Mouse (Mus musculus) lung, adult 2 months (tissue): ENCODE data around the gene Cdkal1.

ENCODE experiments used
- CTCF ChIP-seq: fragments of 200-500 bp; IDR thresholded peaks from 2 replicates; pipeline ENCODE4 v1.5.1; 2011; ENCODE audit warnings: mild to moderate bottlenecking, low read length, control low read depth; ENCODE audit not compliant: insufficient read depth
- POLR2A ChIP-seq: fragments of 200-500 bp; IDR thresholded peaks from 2 replicates; pipeline ENCODE4 v1.6.1; 2011; ENCODE audit warnings: low read depth, mild to moderate bottlenecking, control low read depth, low read length, borderline replicate concordance; ENCODE audit errors: extremely low read depth

DNA sequence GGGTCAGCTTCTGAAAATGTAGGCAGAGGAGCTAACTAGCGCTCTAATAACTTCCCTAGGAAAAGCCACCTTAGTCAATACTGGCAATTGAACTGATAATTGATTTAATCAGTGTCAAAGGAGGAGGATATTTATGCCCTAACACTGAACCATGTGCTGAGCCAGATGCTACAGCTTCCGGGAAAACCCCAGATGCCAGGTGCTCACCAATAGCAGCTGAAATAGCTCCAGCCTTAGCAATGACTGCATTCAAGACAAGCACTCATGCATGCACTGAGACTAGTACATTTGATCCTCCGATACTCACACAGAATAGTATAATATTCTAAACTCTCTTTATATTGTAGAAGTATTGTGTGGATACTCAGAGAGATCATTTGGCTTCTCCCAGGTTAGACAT, 368.8 kb downstream of the Cdkal1 start:
- TF ChIP-seq POLR2A: no peak
- no peak for TF ChIP-seq CTCF
